Mouse (Mus musculus): ENCODE data around the gene Gemin7. TPM values are rescaled to one million over a fixed set of nuclear protein-coding genes. Genes with fewer than 3 reads are reported as not detected.

The Gemin7 gene
- polyA plus RNA-seq, 1 experiment from 2014 or later = 196 TPM

GRCm38 (mm10) chr7:19552443-19552842, 25.0 kb downstream of the Gemin7 start:
- Histone ChIP-seq H3K4me3 (no peak overlapping the region), H3K27ac (no peak overlapping the region), H3K36me3 (peaks cover 64% of the 10 kb centered on the region), H3K9me3 (replicated peaks) (no peaks in the 10 kb centered on the region), H3K4me1 (peaks cover 3% of the 10 kb centered on the region; the same call in 1 of the 2 replicates), H3K27me3 (ENCODE audit: low read depth, poor library complexity, severe bottlenecking) (no peaks in the 10 kb centered on the region)
- WGBS = 76% methylated on average over 2 of the region's 2 CpGs
- no peak for DNase-seq (ENCODE audit: low spot score)

- no peak for DNase-seq (ENCODE audit: low spot score)
- WGBS = 73% methylated on average over 5 of the region's 5 CpGs
- peaks cover 5% of the 10 kb centered on the region; the same call in 1 of the 2 replicates for H3K4me1 ChIP-seq
- no peaks in the 10 kb centered on the region for H3K9me3 ChIP-seq (replicated peaks)
- no peaks in the 10 kb centered on the region for H3K27me3 ChIP-seq (ENCODE audit: low read depth, poor library complexity, severe bottlenecking)
- peaks cover 56% of the 10 kb centered on the region for H3K36me3 ChIP-seq
- no peak overlapping the region for H3K27ac ChIP-seq
- H3K4me3 ChIP-seq = no peak overlapping the region
These were observed 25.8 kb downstream of the Gemin7 start for GRCm38 (mm10) chr7:19551634-19552033.

GRCm38 (mm10) chr7:19549394-19549793, 28.0 kb downstream of the Gemin7 start:
- peaks cover 10% of the 10 kb centered on the region; the same call in 1 of the 2 replicates for H3K4me1 ChIP-seq
- H3K36me3 ChIP-seq = peaks cover 38% of the 10 kb centered on the region
- no peak overlapping the region for H3K4me3 ChIP-seq
- no peaks in the 10 kb centered on the region for H3K9me3 ChIP-seq (replicated peaks)
- H3K27ac ChIP-seq = no peak overlapping the region
- no peak for DNase-seq (ENCODE audit: low spot score)
- WGBS = 91% methylated on average over 10 of the region's 10 CpGs
- no peaks in the 10 kb centered on the region for H3K27me3 ChIP-seq (ENCODE audit: low read depth, poor library complexity, severe bottlenecking)

GRCm38 (mm10) chr7:19547344-19547969, 29.9 kb downstream of the Gemin7 start:
- Histone ChIP-seq H3K4me3 (no peak overlapping the region), H3K36me3 (peaks cover 19% of the 10 kb centered on the region), H3K4me1 (peaks cover 14% of the 10 kb centered on the region; the same call in 1 of the 2 replicates), H3K27me3 (ENCODE audit: low read depth, poor library complexity, severe bottlenecking) (no peaks in the 10 kb centered on the region), H3K27ac (no peak overlapping the region), H3K9me3 (replicated peaks) (no peaks in the 10 kb centered on the region)
- 88% methylated on average over 2 of the region's 2 CpGs for WGBS
- DNase-seq (ENCODE audit: low spot score) = no peak

GRCm38 (mm10) chr7:19546007-19546406, 31.4 kb downstream of the Gemin7 start:
- H3K4me3 ChIP-seq = no peak overlapping the region
- WGBS = 89% methylated on average over 3 of the region's 3 CpGs
- peaks cover 21% of the 10 kb centered on the region for H3K4me1 ChIP-seq
- no peaks in the 10 kb centered on the region for H3K9me3 ChIP-seq (replicated peaks)
- no peak for DNase-seq (ENCODE audit: low spot score)
- H3K36me3 ChIP-seq = peaks cover 16% of the 10 kb centered on the region
- no peak overlapping the region for H3K27ac ChIP-seq
- H3K27me3 ChIP-seq (ENCODE audit: low read depth, poor library complexity, severe bottlenecking) = no peaks in the 10 kb centered on the region

GRCm38 (mm10) chr7:19543584-19543983, 33.8 kb downstream of the Gemin7 start:
- Histone ChIP-seq H3K4me3 (no peak overlapping the region), H3K27me3 (ENCODE audit: low read depth, poor library complexity, severe bottlenecking) (no peaks in the 10 kb centered on the region), H3K4me1 (peaks cover 21% of the 10 kb centered on the region), H3K36me3 (peaks cover 9% of the 10 kb centered on the region), H3K27ac (no peak overlapping the region), H3K9me3 (replicated peaks) (no peaks in the 10 kb centered on the region)
- DNase-seq (ENCODE audit: low spot score) = no peak
- 58% methylated on average over 6 of the region's 6 CpGs for WGBS

GRCm38 (mm10) chr7:19542155-19542691, 35.2 kb downstream of the Gemin7 start:
- Histone ChIP-seq H3K9me3 (replicated peaks) (no peaks in the 10 kb centered on the region), H3K36me3 (peaks cover 9% of the 10 kb centered on the region), H3K27me3 (ENCODE audit: low read depth, poor library complexity, severe bottlenecking) (no peaks in the 10 kb centered on the region), H3K27ac (no peak overlapping the region), H3K4me1 (peaks cover 29% of the 10 kb centered on the region), H3K4me3 (no peak overlapping the region)
- 82% methylated on average over 8 of the region's 8 CpGs for WGBS
- no peak for DNase-seq (ENCODE audit: low spot score)

GRCm38 (mm10) chr7:19541681-19542154, 35.7 kb downstream of the Gemin7 start:
- H3K4me1 ChIP-seq = peaks cover 33% of the 10 kb centered on the region
- no peaks in the 10 kb centered on the region for H3K27me3 ChIP-seq (ENCODE audit: low read depth, poor library complexity, severe bottlenecking)
- H3K36me3 ChIP-seq = peaks cover 9% of the 10 kb centered on the region
- no peaks in the 10 kb centered on the region for H3K9me3 ChIP-seq (replicated peaks)
- no peak for DNase-seq (ENCODE audit: low spot score)
- H3K27ac ChIP-seq = no peak overlapping the region
- 90% methylated on average over 7 of the region's 7 CpGs for WGBS
- H3K4me3 ChIP-seq = no peak overlapping the region

GRCm38 (mm10) chr7:19540771-19541566, 36.4 kb downstream of the Gemin7 start:
- H3K27me3 ChIP-seq (ENCODE audit: low read depth, poor library complexity, severe bottlenecking) = no peaks in the 10 kb centered on the region
- WGBS = 97% methylated on average over 2 of the region's 2 CpGs

GRCm38 (mm10) chr7:19534676-19535075, 42.7 kb downstream of the Gemin7 start:
- Histone ChIP-seq H3K27me3 (ENCODE audit: low read depth, poor library complexity, severe bottlenecking) (no peaks in the 10 kb centered on the region), H3K27ac (no peak overlapping the region), H3K4me1 (peaks cover 27% of the 10 kb centered on the region), H3K4me3 (no peak overlapping the region), H3K9me3 (replicated peaks) (no peaks in the 10 kb centered on the region), H3K36me3 (peaks cover 64% of the 10 kb centered on the region)
- no peak for DNase-seq (ENCODE audit: low spot score)
- WGBS = 93% methylated on average over 10 of the region's 10 CpGs

More at GRCm38 (mm10) chr7:19540771-19541566, 36.4 kb downstream of the Gemin7 start:
- DNase-seq (ENCODE audit: low spot score) = no peak
- no peaks in the 10 kb centered on the region for H3K9me3 ChIP-seq (replicated peaks)
- no peak overlapping the region for H3K27ac ChIP-seq
- H3K4me3 ChIP-seq = no peak overlapping the region
- H3K4me1 ChIP-seq = peaks cover 37% of the 10 kb centered on the region
- H3K36me3 ChIP-seq = peaks cover 11% of the 10 kb centered on the region

- Histone ChIP-seq H3K27ac (no peak overlapping the region), H3K36me3 (peaks cover 81% of the 10 kb centered on the region), H3K4me3 (no peak overlapping the region), H3K9me3 (replicated peaks) (no peaks in the 10 kb centered on the region), H3K27me3 (ENCODE audit: low read depth, poor library complexity, severe bottlenecking) (no peaks in the 10 kb centered on the region), H3K4me1 (peaks cover 19% of the 10 kb centered on the region)
- DNase-seq (ENCODE audit: low spot score) = no peak
- 95% methylated on average over 14 of the region's 14 CpGs for WGBS
These were observed 45.2 kb downstream of the Gemin7 start for GRCm38 (mm10) chr7:19532240-19532639.

GRCm38 (mm10) chr7:19531077-19531476, 46.3 kb downstream of the Gemin7 start:
- 66% methylated on average over 10 of the region's 10 CpGs for WGBS
- H3K36me3 ChIP-seq = peaks cover 78% of the 10 kb centered on the region
- no peak overlapping the region; the same call in 1 of the 2 replicates for H3K4me3 ChIP-seq
- no peak overlapping the region for H3K27ac ChIP-seq
- H3K27me3 ChIP-seq (ENCODE audit: low read depth, poor library complexity, severe bottlenecking) = peaks cover 4% of the 10 kb centered on the region
- no peaks in the 10 kb centered on the region for H3K9me3 ChIP-seq (replicated peaks)
- no peak for DNase-seq (ENCODE audit: low spot score)
- peaks cover 8% of the 10 kb centered on the region; the same call in 1 of the 2 replicates for H3K4me1 ChIP-seq

- DNase-seq (ENCODE audit: low spot score) = no peak
- Histone ChIP-seq H3K9me3 (replicated peaks) (no peaks in the 10 kb centered on the region), H3K27ac (no peak overlapping the region), H3K4me3 (0 out of 2 replicates have a peak overlapping the region, but pooled peaks have one; percentile 59), H3K36me3 (peaks cover 20% of the 10 kb centered on the region), H3K4me1 (peaks cover 25% of the 10 kb centered on the region), H3K27me3 (ENCODE audit: low read depth, poor library complexity, severe bottlenecking) (peaks cover 64% of the 10 kb centered on the region)
- WGBS = 64% methylated on average over 2 of the region's 2 CpGs
These were observed 52.3 kb downstream of the Gemin7 start for GRCm38 (mm10) chr7:19525105-19525481.

All from limb, embryonic 10.5 days (tissue).